Mouse (Mus musculus) heart, adult 11 months (tissue): Measurements from ENCODE around the gene Pom121.
"Not testable (repeated sequence)": the region's sequence is repeated elsewhere in the genome, so short reads cannot be mapped to it uniquely, and the experiment has no call there.

ENCODE experiments used
- DNase-seq: peaks from one replicate; pipeline ENCODE4 v3.0.0; 2022

Gene Pom121

GRCm38 (mm10) chr5:135394004-135394823 lies at the start of gene Pom121:
Gene Pom121 (minus strand): TSS chr5:135394546.
- DNase-seq, result peak; percentile 98

DNA sequence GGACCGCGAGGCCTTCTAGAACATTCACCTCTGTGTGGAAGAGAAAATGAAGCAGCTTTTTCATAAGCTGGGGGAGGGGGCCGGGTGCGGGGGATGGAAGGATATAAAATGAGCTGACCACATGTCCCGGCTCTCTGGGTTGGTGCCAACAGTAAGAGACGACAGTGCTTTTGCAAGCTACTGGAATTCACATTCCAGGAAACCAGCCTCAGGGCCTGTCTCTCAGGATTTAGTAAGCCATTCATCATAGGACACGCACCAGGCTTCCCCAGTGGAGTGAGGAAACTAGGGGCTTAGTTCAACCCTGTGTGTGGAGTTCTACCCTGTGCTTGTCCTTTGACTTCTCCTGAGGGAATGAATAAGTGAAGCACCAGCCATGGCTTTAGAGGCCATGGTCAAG lies 48.1 kb upstream of the Pom121 start:
- no peak for DNase-seq

DNA sequence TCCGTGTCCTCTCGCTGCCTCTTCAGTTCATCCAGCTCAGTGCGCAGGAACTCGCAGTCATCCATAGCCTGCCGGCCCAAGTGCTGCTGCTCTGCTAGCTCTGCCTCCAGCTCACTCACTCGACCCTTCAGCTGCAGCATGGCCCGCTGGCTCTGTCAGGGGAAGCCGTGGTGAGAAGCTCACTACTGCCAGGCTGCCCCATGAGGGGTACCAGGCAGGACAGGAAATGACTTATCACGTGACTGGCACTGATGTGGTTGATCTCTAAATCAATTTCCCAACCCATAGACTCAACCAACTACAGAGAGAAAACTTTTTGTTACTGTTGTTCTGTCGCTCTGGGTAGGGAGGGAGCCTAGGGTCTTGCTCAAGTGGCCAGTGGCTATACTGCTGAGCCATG lies 40.7 kb upstream of the Pom121 start:
- DNase-seq, result no peak

DNA sequence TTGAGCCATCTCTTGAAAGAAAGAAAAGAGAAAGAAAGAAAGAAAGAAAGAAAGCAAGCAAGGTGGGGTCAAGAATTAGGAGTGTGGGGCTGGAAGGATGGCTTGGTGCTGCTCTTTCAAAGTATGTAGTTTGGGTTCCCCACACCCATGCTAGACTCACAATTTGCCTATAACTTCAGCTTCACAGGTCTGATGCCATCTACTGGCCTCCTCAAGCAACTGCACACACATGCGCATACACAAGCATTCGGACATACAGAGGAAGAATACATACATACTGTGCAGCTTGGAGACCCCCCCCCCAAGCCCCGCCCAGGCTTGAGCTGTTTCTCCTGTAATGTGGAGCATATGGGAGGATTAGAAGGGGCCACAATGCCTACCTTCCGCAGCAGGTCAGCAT lies 39.5 kb upstream of the Pom121 start:
- no peak for DNase-seq

DNA sequence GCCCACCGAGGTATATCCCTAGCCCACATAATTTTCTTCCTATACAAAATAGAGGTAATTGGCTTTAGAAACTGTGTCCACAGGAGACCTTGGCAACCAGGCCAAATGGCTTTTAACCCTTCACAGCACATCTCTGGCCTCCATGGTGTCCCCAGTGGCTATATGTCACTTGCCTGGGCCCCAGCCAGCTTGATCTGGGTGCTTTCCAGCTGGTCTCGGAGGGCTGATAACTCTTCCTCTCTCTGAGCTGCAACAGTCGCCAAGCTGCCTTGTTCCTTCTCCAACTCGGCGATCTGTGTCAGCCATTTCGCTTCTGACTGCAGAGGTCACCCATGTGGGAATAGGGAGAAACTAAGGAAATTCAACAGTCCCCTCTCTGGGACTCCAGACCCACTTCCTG lies 36.8 kb upstream of the Pom121 start:
- DNase-seq, result no peak

- DNase-seq, result no peak
These were observed 34.4 kb upstream of the Pom121 start for GRCm38 (mm10) chr5:135428786-135429185.

DNA sequence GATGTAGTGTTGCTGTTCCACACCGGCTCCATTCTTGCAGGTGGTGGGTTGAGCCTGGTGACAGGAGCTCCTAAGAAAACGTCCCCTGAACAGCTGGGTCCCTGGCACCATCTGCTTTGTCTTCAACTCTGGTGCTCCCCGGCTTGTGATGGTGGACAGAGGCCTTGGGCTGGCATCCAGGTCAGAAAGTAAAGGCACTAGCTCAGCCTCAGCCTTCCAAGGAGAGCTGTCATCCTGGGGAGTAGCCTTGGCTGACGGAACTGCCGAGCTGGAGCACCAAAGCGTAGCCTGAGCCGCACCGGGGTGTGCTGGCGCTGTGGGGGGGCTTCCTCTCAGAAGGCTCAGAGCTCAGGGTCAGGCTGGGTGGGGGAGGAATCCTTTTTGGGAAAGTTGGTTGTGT lies 15.9 kb upstream of the Pom121 start:
- no peak for DNase-seq

DNA sequence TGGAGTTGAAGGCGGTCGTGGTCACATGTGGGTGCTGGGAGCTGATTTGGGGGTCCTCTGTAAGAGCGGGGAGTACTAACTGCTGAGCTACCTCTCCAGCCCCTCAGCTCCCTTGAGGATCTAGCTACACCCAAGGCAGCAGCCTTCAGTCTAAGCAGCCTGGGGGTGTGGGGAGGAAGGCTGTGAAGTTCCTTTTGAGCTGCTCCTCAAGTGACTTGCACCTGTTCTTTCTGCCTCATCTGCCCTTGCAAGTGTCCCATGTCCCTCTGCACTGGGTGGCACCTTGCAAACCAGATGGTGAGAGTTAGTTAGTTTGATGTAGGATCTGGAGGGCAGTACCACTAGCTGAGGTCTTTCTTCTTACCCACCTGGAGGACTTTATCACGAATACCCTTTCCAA lies 13.8 kb upstream of the Pom121 start:
- DNase-seq, result no peak

DNA sequence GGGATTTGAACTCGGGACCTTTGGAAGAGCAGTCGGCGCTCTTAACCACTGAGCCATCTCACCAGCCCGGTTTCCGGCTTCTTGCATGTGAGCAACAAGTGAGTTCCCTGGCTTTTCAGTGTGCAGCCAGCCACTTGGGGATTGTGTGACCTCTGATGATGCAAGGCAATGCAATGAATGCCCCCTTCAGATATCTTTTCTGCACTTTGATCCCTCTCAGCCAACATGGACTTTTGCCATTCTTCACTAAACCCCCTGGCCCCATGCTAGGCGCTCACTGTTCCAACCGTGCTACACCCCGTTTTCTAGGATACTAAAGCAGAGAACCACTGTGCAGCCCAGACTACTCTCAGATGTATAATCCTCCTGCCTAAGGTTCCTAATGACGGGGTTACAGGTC lies 11.1 kb upstream of the Pom121 start:
- no peak for DNase-seq

DNA sequence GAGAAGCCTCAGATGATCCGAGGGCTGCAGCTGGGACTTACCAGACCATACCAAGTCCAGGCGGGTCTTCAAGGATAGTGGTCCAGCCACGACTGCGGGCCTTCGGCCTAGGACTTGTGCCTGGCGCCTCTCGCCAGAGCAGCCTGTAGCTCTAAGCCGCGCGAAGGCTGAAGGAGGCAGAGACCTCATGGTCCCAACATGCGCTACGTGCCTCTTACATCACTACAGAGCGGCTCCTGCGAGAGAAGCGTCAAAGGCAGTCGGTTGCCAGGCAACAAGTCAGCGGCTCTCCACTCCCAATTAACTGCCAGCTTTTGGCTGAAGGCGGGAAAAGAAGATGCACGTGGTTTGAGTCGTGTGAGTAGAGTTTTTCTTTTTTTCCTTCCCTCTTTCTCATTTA lies 10.3 kb upstream of the Pom121 start:
- no peak for DNase-seq

GRCm38 (mm10) chr5:135400244-135400643 lies 5.9 kb upstream of the Pom121 start:
- peak; percentile 93 for DNase-seq

DNA sequence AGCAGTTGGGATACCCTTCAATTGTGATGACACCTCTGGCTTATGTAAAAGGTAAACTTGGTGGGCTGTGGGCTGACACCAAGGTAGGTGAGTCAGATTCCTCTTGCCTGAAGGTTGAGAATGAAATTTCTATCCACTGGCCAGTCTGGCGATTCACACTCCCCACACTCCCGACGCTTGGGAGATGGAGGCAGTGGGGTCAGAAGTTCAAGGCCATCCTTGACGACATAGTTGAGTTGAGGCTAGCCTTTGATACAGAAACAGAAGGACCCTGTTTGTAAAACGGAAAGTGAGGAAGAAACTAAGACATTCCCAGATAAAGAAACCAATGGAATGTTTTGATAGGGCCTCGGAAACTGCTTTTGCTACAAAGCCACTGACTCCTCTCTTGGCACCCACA lies 5.0 kb upstream of the Pom121 start:
- DNase-seq, result no peak

GRCm38 (mm10) chr5:135395826-135396225 lies 1.5 kb upstream of the Pom121 start:
- DNase-seq, result no peak

DNA sequence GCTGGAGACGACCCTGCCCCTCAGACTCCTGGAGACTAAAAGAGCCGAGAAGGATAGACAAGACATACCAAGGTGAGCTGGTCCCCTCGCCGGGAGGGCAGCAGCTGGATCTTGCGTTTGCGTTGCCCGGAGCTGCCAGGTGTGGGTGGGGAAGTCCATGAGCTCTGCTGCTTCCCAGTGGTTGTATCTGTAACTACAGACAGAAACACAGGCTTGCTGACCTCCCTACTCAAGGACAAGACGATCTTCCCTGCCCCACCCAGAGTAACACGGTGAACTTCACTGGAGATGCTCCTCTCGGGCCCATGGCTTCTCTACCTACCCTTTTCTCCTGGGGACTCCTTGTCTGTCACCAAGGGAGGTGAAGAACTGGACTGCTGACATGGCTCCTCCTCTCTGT lies 10.6 kb downstream of the Pom121 start:
- DNase-seq, result peak; percentile 88

GRCm38 (mm10) chr5:135382746-135383145 lies 11.6 kb downstream of the Pom121 start:
- no peak for DNase-seq

DNA sequence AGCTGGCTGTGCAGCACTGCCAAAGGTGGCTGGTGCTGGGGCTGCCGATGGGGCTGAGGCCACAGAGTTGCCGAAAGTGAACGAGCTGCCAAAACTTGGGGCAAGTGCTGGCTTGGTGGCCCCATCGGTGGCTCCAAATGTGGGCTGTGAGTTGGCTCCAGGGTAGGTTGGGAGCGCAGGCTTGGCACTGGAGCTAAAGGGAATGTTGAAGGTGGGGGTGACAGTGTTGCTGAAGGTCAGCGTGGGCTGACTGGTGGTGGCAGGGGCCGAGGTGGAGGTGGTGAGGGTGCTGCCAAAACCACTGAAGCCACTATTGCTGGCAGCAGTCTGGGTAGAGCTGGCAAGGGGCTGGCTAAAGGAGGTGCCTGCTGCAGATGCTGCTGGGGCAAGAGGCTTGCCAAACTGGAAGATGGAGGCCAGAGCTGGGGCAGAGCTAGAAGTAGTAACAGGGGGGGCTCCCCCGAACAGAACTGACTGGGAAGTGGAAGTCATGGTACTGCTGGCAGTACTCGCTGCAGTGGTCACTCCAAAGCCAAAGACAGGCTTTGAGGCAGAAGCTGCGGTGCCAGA lies 12.9 kb downstream of the Pom121 start:
- DNase-seq, result peak; percentile 97

GRCm38 (mm10) chr5:135380681-135381080 lies 13.7 kb downstream of the Pom121 start:
- DNase-seq, result no peak

GRCm38 (mm10) chr5:135376341-135376740 lies 18.0 kb downstream of the Pom121 start:
- DNase-seq, result no peak

GRCm38 (mm10) chr5:135375167-135375566 lies 19.2 kb downstream of the Pom121 start:
- DNase-seq, result no peak

DNA sequence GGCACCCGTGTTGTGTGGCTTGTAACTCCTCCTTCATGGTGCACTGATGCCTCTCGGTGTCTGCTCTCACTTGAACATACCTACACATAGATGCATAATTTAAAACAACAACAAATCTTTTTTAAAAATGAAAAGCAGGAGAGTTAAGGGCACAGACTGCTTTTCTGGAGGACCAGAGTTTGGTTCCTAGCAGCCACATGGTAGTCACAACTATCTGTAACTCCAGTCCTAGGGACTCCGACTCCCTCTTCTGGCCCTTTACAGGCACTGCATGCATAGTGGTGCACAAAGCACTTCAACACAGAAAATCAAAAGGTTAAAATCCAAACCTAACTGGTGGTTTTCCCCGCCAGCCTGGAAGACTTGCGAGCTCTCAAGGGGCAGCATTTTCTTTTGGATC lies 20.7 kb downstream of the Pom121 start:
- no peak for DNase-seq

GRCm38 (mm10) chr5:135371195-135371594 lies 23.2 kb downstream of the Pom121 start:
- DNase-seq, result peak; percentile 92

DNA sequence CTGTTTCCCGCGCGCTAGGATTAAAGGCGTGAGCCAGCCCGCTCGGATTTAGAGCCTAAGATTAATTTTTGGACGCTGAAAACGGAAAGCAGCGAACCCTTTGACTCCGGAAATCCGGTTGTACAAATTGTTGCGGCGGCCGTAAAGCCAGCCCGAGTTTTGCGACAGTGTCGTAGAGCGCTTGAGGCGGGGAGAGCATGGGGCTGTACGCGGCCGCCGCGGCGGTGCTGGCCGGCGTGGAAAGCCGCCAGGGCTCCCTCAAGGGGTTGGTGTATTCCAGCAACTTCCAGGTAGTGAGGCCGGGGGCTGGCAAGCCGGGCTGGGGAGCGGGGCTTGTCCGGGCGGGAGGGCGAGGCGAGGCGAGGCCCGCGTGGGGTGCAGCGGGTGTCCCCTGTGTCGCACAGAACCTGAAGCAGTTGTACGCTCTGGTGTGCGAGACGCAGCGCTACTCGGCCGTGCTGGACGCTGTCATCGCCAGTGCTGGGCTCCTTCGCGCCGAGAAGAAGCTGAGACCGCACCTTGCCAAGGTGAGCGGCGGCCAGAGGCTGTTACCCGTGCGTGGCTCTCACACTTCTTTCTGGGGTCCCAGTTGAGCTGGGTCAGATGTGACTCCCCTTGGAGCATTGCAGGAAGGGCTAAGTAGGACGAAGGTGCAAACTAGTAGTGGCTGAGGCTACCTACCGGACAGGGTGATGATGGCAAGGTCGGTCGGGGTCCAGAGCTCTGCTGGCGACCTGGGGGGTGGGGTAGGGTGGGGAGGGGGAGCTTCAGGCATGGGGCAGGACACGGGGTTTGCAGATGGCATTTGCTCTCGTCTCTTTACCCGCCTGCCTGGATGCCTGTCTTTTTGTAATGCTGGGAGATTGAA lies 24.3 kb downstream of the Pom121 start, which contains the start of gene Nsun5:
Gene Nsun5, plus strand, starts transcription at position 167 of the 868 bp plus-strand sequence.
- peak; percentile 99 for DNase-seq

DNA sequence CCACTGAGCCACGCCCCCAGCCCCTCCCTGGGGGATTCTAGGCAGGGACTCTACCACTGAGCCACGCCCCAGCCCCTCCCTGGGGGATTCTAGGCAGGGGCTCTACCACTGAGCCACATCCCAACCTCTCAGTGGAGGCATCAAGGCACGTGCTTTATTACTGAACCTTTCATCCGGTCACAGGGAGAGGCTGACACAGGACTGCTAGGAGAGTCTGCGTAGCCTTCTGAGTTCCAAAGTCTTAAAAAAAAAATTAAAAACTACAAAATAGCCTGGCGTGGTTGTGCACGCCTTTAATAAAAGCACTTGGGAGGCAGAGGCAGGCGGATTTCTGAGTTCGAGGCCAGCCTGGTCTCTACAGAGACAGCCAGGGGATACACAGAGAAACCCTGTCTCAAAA lies 25.1 kb downstream of the Pom121 start:
- not testable (repeated sequence) for DNase-seq

GRCm38 (mm10) chr5:135368312-135368711 lies 26.0 kb downstream of the Pom121 start:
- no peak for DNase-seq
